Comparison of ENCODE assay signal across 25 mouse cellular contexts in genomic region chr13:52337936-52338335, GRCm38 (mm10).
"Had no signal": no experiment of that assay in that cellular context is flagged by ENCODE, and none has a peak within 500 bp of the region (broad histone marks: within the 10 kb centered on the region; RNA-seq: fewer than 3 reads in every experiment).

No protein-coding gene starts in this region.

- H3K4me2 ChIP-seq: heart, embryonic 11.5 days; heart, embryonic 13.5 days; heart, embryonic 15.5 days; hindbrain, embryonic 12.5 days; hindbrain, embryonic 14.5 days; intestine, embryonic 15.5 days; limb, embryonic 12.5 days had no signal

- DNase-seq: gastrocnemius, adult 2 months; gastrocnemius, postnatal 10 days; gastrocnemius, postnatal 25 days; heart, adult 2 months; heart, postnatal 4 days; kidney, adult 18-20 months; kidney, adult 8-10 months; kidney, postnatal 10 days; kidney, postnatal 25 days; kidney, postnatal 4 days; liver had no signal

- H3K4me3 ChIP-seq: gastrocnemius, adult 2 months; heart, adult 2 months; heart, embryonic 13.5 days; heart, embryonic 15.5 days; hindbrain, embryonic 10.5 days; hindbrain, embryonic 12.5 days; intestine, embryonic 15.5 days; layer of hippocampus, adult 2 months; left cerebral cortex, adult 2 months; limb, embryonic 10.5 days; limb, embryonic 12.5 days had no signal

- ATAC-seq: hindbrain, embryonic 16.5 days; inflammation-experienced regulatory T-cells, adult 6 months; intestine, embryonic 15.5 days; intestine, postnatal 0 days had no signal

- H3K4me1 ChIP-seq: intestine, embryonic 15.5 days; limb, embryonic 12.5 days had no signal

- H3K36me3 ChIP-seq: heart, embryonic 13.5 days; heart, embryonic 15.5 days; hindbrain, embryonic 10.5 days; hindbrain, embryonic 12.5 days; intestine, embryonic 15.5 days; limb, embryonic 10.5 days; limb, embryonic 12.5 days had no signal

- H3K9me3 ChIP-seq: heart, embryonic 13.5 days; heart, embryonic 15.5 days; hindbrain, embryonic 10.5 days; hindbrain, embryonic 12.5 days; intestine, embryonic 15.5 days; limb, embryonic 10.5 days; limb, embryonic 12.5 days had no signal

- H3K9ac ChIP-seq: heart, embryonic 13.5 days; heart, embryonic 15.5 days; hindbrain, embryonic 12.5 days; hindbrain, embryonic 14.5 days; intestine, embryonic 15.5 days; limb, embryonic 12.5 days had no signal

- H3K27me3 ChIP-seq: heart, embryonic 13.5 days; heart, embryonic 15.5 days; hindbrain, embryonic 12.5 days; intestine, embryonic 15.5 days; limb, embryonic 12.5 days had no signal

- H3K27ac ChIP-seq: gastrocnemius, adult 2 months; heart, adult 2 months; heart, embryonic 13.5 days; heart, embryonic 15.5 days; hindbrain, embryonic 10.5 days; hindbrain, embryonic 12.5 days; hindbrain, embryonic 14.5 days; intestine, embryonic 15.5 days; layer of hippocampus, adult 2 months; left cerebral cortex, adult 2 months; limb, embryonic 10.5 days; limb, embryonic 12.5 days had no signal
